Mouse (Mus musculus): ENCODE data around the gene Fam71e2.

GRCm38 (mm10) chr7:4741672-4742481, 29.2 kb downstream of the Fam71e2 start:
- TF ChIP-seq CTCF (IDR thresholded peaks at IDR 0.05; ENCODE audit: borderline replicate concordance, control insufficient read depth, extremely low read depth, insufficient read depth, low read length, poor library complexity) (no peak), POLR2A (IDR thresholded peaks at IDR 0.05; ENCODE audit: control insufficient read depth, extremely low read depth, insufficient read depth, low read length, poor library complexity) (no peak)
